Mouse (Mus musculus) spleen, adult 2 months (tissue): ENCODE results near the gene Cadm4. TPM values are rescaled to one million over a fixed set of nuclear protein-coding genes. Genes with fewer than 3 reads are reported as not detected.
A peak's percentile ranks its signal among the peaks of the same experiment; 100 is the strongest.

Source experiments
- DNase-seq, 2 experiments: peaks; one replicate each; pipeline versions ENCODE4 v3.0.0 to v3.0.0-alpha.2; 2012 to 2021; ENCODE audit warnings: low spot score in 2 of 2, low read depth in 1 of 2
- H3K27ac ChIP-seq: fragments of 200-500 bp; 2 replicates; pipeline ENCODE4 v1.5.1; 2012; ENCODE audit warnings: low read length, inconsistent platforms; ENCODE audit not compliant: insufficient read depth
- H3K27me3 ChIP-seq: fragments of 200-500 bp; 2 replicates; pipeline ENCODE4 v1.6.1; 2012; ENCODE audit warnings: mild to moderate bottlenecking, moderate library complexity, low read length, inconsistent platforms; ENCODE audit not compliant: control insufficient read depth, insufficient read depth
- H3K36me3 ChIP-seq: fragments of 200-500 bp; 2 replicates; pipeline ENCODE4 v1.6.1; 2012; ENCODE audit warnings: mild to moderate bottlenecking, low read length, inconsistent platforms; ENCODE audit not compliant: control insufficient read depth, insufficient read depth
- H3K4me1 ChIP-seq: fragments of 200-500 bp; 2 replicates; pipeline ENCODE4 v1.6.1; 2011; ENCODE audit warnings: inconsistent platforms; ENCODE audit not compliant: control insufficient read depth, insufficient read depth, insufficient read length
- H3K4me3 ChIP-seq: fragments of 200-500 bp; 2 replicates; pipeline ENCODE4 v1.5.1; 2011; ENCODE audit warnings: mild to moderate bottlenecking, inconsistent platforms; ENCODE audit not compliant: insufficient read depth, insufficient read length; ENCODE audit errors: extremely low read depth
- CTCF ChIP-seq: fragments of 200-500 bp; IDR thresholded peaks from 2 replicates; pipeline ENCODE4 v1.5.1; 2011; ENCODE audit warnings: mild to moderate bottlenecking, inconsistent platforms; ENCODE audit not compliant: insufficient read depth, insufficient read length, insufficient replicate concordance; ENCODE audit errors: extremely low read depth
- POLR2A ChIP-seq: fragments of 200-500 bp; IDR thresholded peaks from 2 replicates; pipeline ENCODE4 v1.6.1; 2011; ENCODE audit warnings: low read depth, low read length, inconsistent platforms
- WGBS: fragments of 180-500 bp; shearing (Covaris S2); methylation state at CpG from one replicate; pipeline ENCODE4 v1.1.7; 2018; 5-methylcytosine and 5-hydroxymethylcytosine counted together
- polyA plus RNA-seq: library from polyadenylated mRNA; depleted of rRNA; stranded (reverse); fragments of >200 nt; gene quantifications from 2 replicates; pipeline ENCODE4 v1.2.3, GENCODE M21; 2012

Cadm4 gene
- polyA plus RNA-seq, 1 experiment = 33.1 TPM

GRCm38 (mm10) chr7:24445266-24445926, 36.4 kb upstream of the Cadm4 start:
- Histone ChIP-seq H3K4me3 (peak overlapping the region; percentile 53; the same call in 1 of the 2 replicates), H3K36me3 (no peaks in the 10 kb centered on the region), H3K4me1 (peaks cover 42% of the 10 kb centered on the region; the same call in 1 of the 2 replicates), H3K27ac (peak overlapping the region; percentile 94), H3K27me3 (no peaks in the 10 kb centered on the region)
- DNase-seq = peak; percentile 91 to 97
- WGBS = 58% methylated on average over 9 of the region's 9 CpGs
- peak; percentile 35; the same call in 1 of the 2 replicates for TF ChIP-seq POLR2A
- no peak for TF ChIP-seq CTCF

- WGBS = 72% methylated on average over 7 of the region's 7 CpGs
- TF ChIP-seq CTCF = no peak
- TF ChIP-seq POLR2A = no peak
- no peaks in the 10 kb centered on the region for H3K27me3 ChIP-seq
- H3K27ac ChIP-seq = peak overlapping the region; percentile 94
- peaks cover 53% of the 10 kb centered on the region; the same call in 1 of the 2 replicates for H3K4me1 ChIP-seq
- no peak for DNase-seq
- H3K36me3 ChIP-seq = no peaks in the 10 kb centered on the region
- H3K4me3 ChIP-seq = no peak overlapping the region
Measured at GRCm38 (mm10) chr7:24446697-24447340, 35.0 kb upstream of the Cadm4 start.

GRCm38 (mm10) chr7:24448782-24449517, 32.9 kb upstream of the Cadm4 start:
- 70% methylated on average over 14 of the region's 14 CpGs for WGBS
- peak in 1 of 2 experiments; percentile 33 for DNase-seq
- Histone ChIP-seq H3K36me3 (no peaks in the 10 kb centered on the region), H3K27me3 (no peaks in the 10 kb centered on the region), H3K27ac (peak overlapping the region; percentile 11; the same call in 1 of the 2 replicates), H3K4me3 (no peak overlapping the region), H3K4me1 (peaks cover 59% of the 10 kb centered on the region; the same call in 1 of the 2 replicates)
- TF ChIP-seq POLR2A (no peak), CTCF (no peak)

GRCm38 (mm10) chr7:24450585-24451017, 31.2 kb upstream of the Cadm4 start:
- WGBS = 15% methylated on average over 9 of the region's 9 CpGs
- Histone ChIP-seq H3K4me1 (peaks cover 56% of the 10 kb centered on the region; the same call in 1 of the 2 replicates), H3K4me3 (no peak overlapping the region), H3K27me3 (no peaks in the 10 kb centered on the region), H3K27ac (peak overlapping the region; percentile 72), H3K36me3 (no peaks in the 10 kb centered on the region)
- no peak for TF ChIP-seq CTCF
- no peak for TF ChIP-seq POLR2A
- DNase-seq = peak in 1 of 2 experiments; percentile 41

GRCm38 (mm10) chr7:24451855-24452311, 29.9 kb upstream of the Cadm4 start, which contains the start of gene Irgc1:
Gene Irgc1 (minus strand): TSS chr7:24452297.
- peak; percentile 54 to 76 for DNase-seq
- H3K27ac ChIP-seq = peak within 1 kb of the TSS; percentile 76
- H3K36me3 ChIP-seq = no peaks in the 10 kb centered on the region

GRCm38 (mm10) chr7:24454199-24454598, 27.6 kb upstream of the Cadm4 start:
- H3K27ac ChIP-seq = no peak overlapping the region
- no peak for DNase-seq
- no peaks in the 10 kb centered on the region for H3K36me3 ChIP-seq
- no peaks in the 10 kb centered on the region for H3K27me3 ChIP-seq
- TF ChIP-seq POLR2A (no peak), CTCF (no peak)
- peaks cover 56% of the 10 kb centered on the region for H3K4me1 ChIP-seq
- H3K4me3 ChIP-seq = no peak overlapping the region
- 79% methylated on average over 2 of the region's 2 CpGs for WGBS

More at GRCm38 (mm10) chr7:24451855-24452311, 29.9 kb upstream of the Cadm4 start, which contains the start of gene Irgc1:
- WGBS = 8% methylated on average over 9 of the region's 9 CpGs
- TF ChIP-seq POLR2A (no peak), CTCF (no peak)
- Histone ChIP-seq H3K4me3 (peak within 1 kb of the TSS; percentile 5; the same call in 1 of the 2 replicates), H3K4me1 (peaks cover 49% of the 10 kb centered on the region; the same call in 1 of the 2 replicates), H3K27me3 (no peaks in the 10 kb centered on the region)
